Mouse (Mus musculus): ENCODE data around the gene Chst12. TPM values are rescaled to one million over a fixed set of nuclear protein-coding genes. Genes with fewer than 3 reads are reported as not detected.
A peak's percentile ranks its signal among the peaks of the same experiment; 100 is the strongest.
"Not testable (repeated sequence)": the region's sequence is repeated elsewhere in the genome, so short reads cannot be mapped to it uniquely, and the experiment has no call there.

Gene Chst12
- 16.2 and 17.5 TPM in 2 replicates for polyA plus RNA-seq (2015; fragmentation: Nextera tagmentation; extraction: Ambion mirVana)

GRCm38 (mm10) chr5:140505208-140505780, at the start of gene Chst12:
Gene Chst12, plus strand, starts transcription at chr5:140505550.
- H3K4me2 ChIP-seq = peak within 1 kb of the TSS; percentile 87
- H3K9me3 ChIP-seq = no peaks in the 10 kb centered on the region
- H3K9ac ChIP-seq = peak within 1 kb of the TSS; percentile 83
- H3K27me3 ChIP-seq (replicated peaks) = no peaks in the 10 kb centered on the region
- H3K36me3 ChIP-seq = no peaks in the 10 kb centered on the region
- H3K4me3 ChIP-seq = peak within 1 kb of the TSS; percentile 64
- peak; percentile 94 for ATAC-seq (ENCODE audit: extremely low read depth, insufficient number of reproducible peaks, low FRiP score, low TSS enrichment)
- under 1% methylated on average over 38 of the region's 38 CpGs for WGBS
- peaks cover 70% of the 10 kb centered on the region for H3K4me1 ChIP-seq
- peak within 1 kb of the TSS; percentile 37; the same call in 1 of the 2 replicates for H3K27ac ChIP-seq (replicated peaks)

- Histone ChIP-seq H3K4me1 (no peaks in the 10 kb centered on the region), H3K36me3 (no peaks in the 10 kb centered on the region), H3K9ac (no peak overlapping the region), H3K9me3 (peaks cover 18% of the 10 kb centered on the region), H3K4me2 (no peak overlapping the region), H3K27me3 (replicated peaks) (no peaks in the 10 kb centered on the region), H3K4me3 (no peak overlapping the region), H3K27ac (replicated peaks) (no peak overlapping the region)
- no peak for ATAC-seq (ENCODE audit: extremely low read depth, insufficient number of reproducible peaks, low FRiP score, low TSS enrichment)
- 65% methylated on average over 3 of the region's 3 CpGs for WGBS
Measured at GRCm38 (mm10) chr5:140461476-140461875, 43.9 kb upstream of the Chst12 start.

GRCm38 (mm10) chr5:140463151-140463550, 42.2 kb upstream of the Chst12 start:
- not testable (repeated sequence) for H3K27ac ChIP-seq (replicated peaks); H3K4me3 ChIP-seq; H3K4me2 ChIP-seq; H3K27me3 ChIP-seq (replicated peaks); H3K9ac ChIP-seq; H3K4me1 ChIP-seq; ATAC-seq (ENCODE audit: extremely low read depth, insufficient number of reproducible peaks, low FRiP score, low TSS enrichment); H3K36me3 ChIP-seq
- H3K9me3 ChIP-seq = peaks cover 18% of the 10 kb centered on the region
- WGBS = 74% methylated on average over 2 of the region's 2 CpGs

GRCm38 (mm10) chr5:140464943-140465342, 40.4 kb upstream of the Chst12 start:
- Histone ChIP-seq H3K9ac (no peak overlapping the region), H3K27me3 (replicated peaks) (no peaks in the 10 kb centered on the region), H3K4me3 (no peak overlapping the region), H3K27ac (replicated peaks) (no peak overlapping the region), H3K4me2 (no peak overlapping the region), H3K9me3 (peaks cover 18% of the 10 kb centered on the region), H3K36me3 (no peaks in the 10 kb centered on the region), H3K4me1 (no peaks in the 10 kb centered on the region)
- ATAC-seq (ENCODE audit: extremely low read depth, insufficient number of reproducible peaks, low FRiP score, low TSS enrichment) = no peak
- WGBS = 84% methylated on average over 2 of the region's 2 CpGs

GRCm38 (mm10) chr5:140472336-140472735, 33.0 kb upstream of the Chst12 start:
- Histone ChIP-seq H3K9ac (no peak overlapping the region), H3K4me1 (no peaks in the 10 kb centered on the region), H3K9me3 (peaks cover 2% of the 10 kb centered on the region; the same call in 1 of the 2 replicates), H3K4me3 (no peak overlapping the region), H3K4me2 (no peak overlapping the region), H3K36me3 (no peaks in the 10 kb centered on the region), H3K27me3 (replicated peaks) (no peaks in the 10 kb centered on the region), H3K27ac (replicated peaks) (no peak overlapping the region)
- no peak for ATAC-seq (ENCODE audit: extremely low read depth, insufficient number of reproducible peaks, low FRiP score, low TSS enrichment)
- WGBS = 69% methylated on average over 3 of the region's 3 CpGs

- ATAC-seq (ENCODE audit: extremely low read depth, insufficient number of reproducible peaks, low FRiP score, low TSS enrichment) = no peak
- H3K27me3 ChIP-seq (replicated peaks) = peaks cover 10% of the 10 kb centered on the region
- no peak overlapping the region for H3K9ac ChIP-seq
- no peaks in the 10 kb centered on the region for H3K4me1 ChIP-seq
- H3K27ac ChIP-seq (replicated peaks) = no peak overlapping the region
- no peaks in the 10 kb centered on the region for H3K36me3 ChIP-seq
- H3K4me3 ChIP-seq = no peak overlapping the region
- no peak overlapping the region for H3K4me2 ChIP-seq
- WGBS = 68% methylated on average over 4 of the region's 4 CpGs
- H3K9me3 ChIP-seq = 0 out of 2 replicates have a peak, but pooled peaks cover 4% of the 10 kb centered on the region
Measured at GRCm38 (mm10) chr5:140481458-140481857, 23.9 kb upstream of the Chst12 start.

- H3K36me3 ChIP-seq = no peaks in the 10 kb centered on the region
- H3K4me1 ChIP-seq = no peaks in the 10 kb centered on the region
- no peak overlapping the region for H3K4me3 ChIP-seq
- ATAC-seq (ENCODE audit: extremely low read depth, insufficient number of reproducible peaks, low FRiP score, low TSS enrichment) = no peak
- no peak overlapping the region for H3K4me2 ChIP-seq
- H3K9ac ChIP-seq = no peak overlapping the region
- H3K27ac ChIP-seq (replicated peaks) = no peak overlapping the region
- peaks cover 27% of the 10 kb centered on the region for H3K27me3 ChIP-seq (replicated peaks)
- WGBS = 49% methylated on average over 6 of the region's 6 CpGs
- no peaks in the 10 kb centered on the region for H3K9me3 ChIP-seq
Measured at GRCm38 (mm10) chr5:140491142-140491541, 14.2 kb upstream of the Chst12 start.

GRCm38 (mm10) chr5:140492684-140493233, 12.6 kb upstream of the Chst12 start:
- ATAC-seq (ENCODE audit: extremely low read depth, insufficient number of reproducible peaks, low FRiP score, low TSS enrichment) = no peak
- Histone ChIP-seq H3K27ac (replicated peaks) (no peak overlapping the region), H3K4me2 (no peak overlapping the region), H3K4me1 (no peaks in the 10 kb centered on the region), H3K4me3 (no peak overlapping the region), H3K36me3 (no peaks in the 10 kb centered on the region), H3K9ac (no peak overlapping the region), H3K27me3 (replicated peaks) (peaks cover 15% of the 10 kb centered on the region; the same call in 1 of the 2 replicates), H3K9me3 (no peaks in the 10 kb centered on the region)
- WGBS = 19% methylated on average over 11 of the region's 11 CpGs

GRCm38 (mm10) chr5:140498176-140498575, 7.2 kb upstream of the Chst12 start:
- Histone ChIP-seq H3K9ac (no peak overlapping the region), H3K36me3 (no peaks in the 10 kb centered on the region), H3K4me2 (no peak overlapping the region), H3K27me3 (replicated peaks) (no peaks in the 10 kb centered on the region), H3K4me3 (no peak overlapping the region), H3K4me1 (peaks cover 13% of the 10 kb centered on the region), H3K27ac (replicated peaks) (no peak overlapping the region), H3K9me3 (no peaks in the 10 kb centered on the region)
- WGBS = 73% methylated on average over 6 of the region's 6 CpGs
- no peak for ATAC-seq (ENCODE audit: extremely low read depth, insufficient number of reproducible peaks, low FRiP score, low TSS enrichment)

- WGBS = 79% methylated on average over 6 of the region's 6 CpGs
- Histone ChIP-seq H3K36me3 (no peaks in the 10 kb centered on the region), H3K9me3 (no peaks in the 10 kb centered on the region), H3K4me3 (no peak overlapping the region), H3K4me1 (peaks cover 30% of the 10 kb centered on the region), H3K4me2 (no peak overlapping the region), H3K27me3 (replicated peaks) (no peaks in the 10 kb centered on the region), H3K9ac (no peak overlapping the region), H3K27ac (replicated peaks) (no peak overlapping the region)
- no peak for ATAC-seq (ENCODE audit: extremely low read depth, insufficient number of reproducible peaks, low FRiP score, low TSS enrichment)
Measured at GRCm38 (mm10) chr5:140500736-140501135, 4.6 kb upstream of the Chst12 start.

- no peak for ATAC-seq (ENCODE audit: extremely low read depth, insufficient number of reproducible peaks, low FRiP score, low TSS enrichment)
- H3K36me3 ChIP-seq = no peaks in the 10 kb centered on the region
- H3K4me1 ChIP-seq = peaks cover 45% of the 10 kb centered on the region
- H3K27me3 ChIP-seq (replicated peaks) = no peaks in the 10 kb centered on the region
- peak overlapping the region; percentile 69 for H3K9ac ChIP-seq
- 21% methylated on average over 14 of the region's 14 CpGs for WGBS
- H3K9me3 ChIP-seq = no peaks in the 10 kb centered on the region
- no peak overlapping the region for H3K27ac ChIP-seq (replicated peaks)
- H3K4me2 ChIP-seq = peak overlapping the region; percentile 64
- peak overlapping the region; percentile 33 for H3K4me3 ChIP-seq
Measured at GRCm38 (mm10) chr5:140501982-140502836, 3.1 kb upstream of the Chst12 start.
